ENCODE assay signal across 8 mouse cellular contexts in genomic region chr5:103654225-103654624, GRCm38 (mm10). TPM values are rescaled to one million over a fixed set of nuclear protein-coding genes. Genes with fewer than 3 reads are reported as not detected.
DNase-seq lines count a peak whose midpoint lies in the region; ATAC-seq lines count a peak whose summit lies in the region.
"Had no signal": no experiment of that assay in that cellular context is flagged by ENCODE, and none has a peak within 500 bp of the region (broad histone marks: within the 10 kb centered on the region; RNA-seq: fewer than 3 reads in every experiment).

No protein-coding gene starts in this region.

- ATAC-seq in embryonic facial prominence, embryonic 11.5 days (replicated peaks; ENCODE audit: insufficient number of reproducible peaks, low FRiP score, low TSS enrichment, low read depth) = no peak

- 22% methylated on average over 6 of the region's 6 CpGs for WGBS in embryonic facial prominence, embryonic 11.5 days

- peak; percentile 38 for DNase-seq in kidney, adult 9 months
- DNase-seq in kidney, adult 11 months = no peak
- DNase-seq in CD4-positive, CD25-positive, alpha-beta regulatory T cell, adult 2 months (ENCODE audit: low read depth, low spot score) = peak; percentile 73
- DNase-seq in MN1 (ENCODE audit: low spot score) = peak; percentile 19
- peak; percentile 75 for DNase-seq in embryonic facial prominence, embryonic 11.5 days (ENCODE audit: low spot score)
- peak; percentile 39 for DNase-seq in lung, postnatal 25 days (ENCODE audit: low spot score)
- DNase-seq in gastrocnemius, adult 8-10 months (ENCODE audit: low spot score in 2 of 2) = no peak

- no peaks in the 10 kb centered on the region for H3K36me3 ChIP-seq in embryonic facial prominence, embryonic 11.5 days (replicated peaks; ENCODE audit: control insufficient read depth, insufficient read depth, low read depth, low read length)

- no peak overlapping the region for H3K4me3 ChIP-seq in embryonic facial prominence, embryonic 11.5 days (ENCODE audit: low read depth, low read length)
- H3K4me3 ChIP-seq: myocyte had no signal

- no peaks in the 10 kb centered on the region for H3K9me3 ChIP-seq in embryonic facial prominence, embryonic 11.5 days (replicated peaks; ENCODE audit: control insufficient read depth, low read length)

- H3K9ac ChIP-seq in embryonic facial prominence, embryonic 11.5 days (replicated peaks; ENCODE audit: low read length) = no peak overlapping the region

- H3K27me3 ChIP-seq in embryonic facial prominence, embryonic 11.5 days (ENCODE audit: control insufficient read depth, insufficient read depth, low read length) = no peaks in the 10 kb centered on the region

- H3K4me2 ChIP-seq in embryonic facial prominence, embryonic 11.5 days (ENCODE audit: low read depth, low read length) = no peak overlapping the region

- H3K4me1 ChIP-seq in embryonic facial prominence, embryonic 11.5 days (ENCODE audit: control insufficient read depth, insufficient read depth, low read length) = no peaks in the 10 kb centered on the region

- H3K27ac ChIP-seq in embryonic facial prominence, embryonic 11.5 days (replicated peaks; ENCODE audit: low read depth, low read length) = no peak overlapping the region

RNA-seq across cellular contexts. Expression of gene 1700016H13Rik, which starts 1.6 kb away (rescaled TPM):
- polyA plus RNA-seq in embryonic facial prominence, embryonic 11.5 days (2014; fragmentation: Nextera tagmentation; extraction: Ambion mirVana) = 0.28 TPM in 1 of 2 replicates, not detected in the other
- total RNA-seq in gastrocnemius, adult 8-10 months (2022) = 1 to 10 TPM in 1 of 4 experiments, under 1 TPM in 3; 0.65 to 1.4 (median 0.83) TPM
- polyA plus RNA-seq: myocyte had no signal

RNA-seq across cellular contexts. Expression of gene Slc10a6, which starts 25.0 kb away (rescaled TPM):
- polyA plus RNA-seq in embryonic facial prominence, embryonic 11.5 days (2014; fragmentation: Nextera tagmentation; extraction: Ambion mirVana) = 0.13 TPM in 1 of 2 replicates, not detected in the other
- total RNA-seq in gastrocnemius, adult 8-10 months (2022) = 1 to 10 TPM in 2 of 4 experiments, under 1 TPM in 2; 0.75 to 1.1 (median 0.98) TPM

RNA-seq across cellular contexts. Expression of gene Aff1, which starts 37.9 kb away (rescaled TPM):
- polyA plus RNA-seq in embryonic facial prominence, embryonic 11.5 days (2014; fragmentation: Nextera tagmentation; extraction: Ambion mirVana) = 6.1 and 6.9 TPM in 2 replicates
- 10 to 100 TPM; 33.8 to 47.9 (median 40.8) TPM for total RNA-seq in gastrocnemius, adult 8-10 months (2022)

Comparison
In these comparisons a context has a peak if more than half of its experiments do, and no peak if none do; other contexts are left out.
1. DNase-seq: peak in kidney, adult 9 months (single experiment), CD4-positive, CD25-positive, alpha-beta regulatory T cell, adult 2 months (single experiment), MN1 (single experiment), embryonic facial prominence, embryonic 11.5 days (single experiment) and lung, postnatal 25 days (single experiment); none in kidney, adult 11 months (single experiment) and gastrocnemius, adult 8-10 months (0 of 2).